Mouse (Mus musculus) liver, embryonic 14.5 days (tissue): ENCODE data around the gene Prdm15. TPM values are rescaled to one million over a fixed set of nuclear protein-coding genes. Genes with fewer than 3 reads are reported as not detected.
A peak's percentile ranks its signal among the peaks of the same experiment; 100 is the strongest.

Source experiments
- ATAC-seq: fragments of 200-750 bp; cut with Nextera tagmentation; 2 replicates; pipeline ENCODE4 v1.8.0; 2017; ENCODE audit warnings: moderate number of reproducible peaks, mild to moderate bottlenecking, moderate library complexity; ENCODE audit not compliant: insufficient read depth
- DNase-seq, 3 experiments: peaks; one replicate each; pipeline ENCODE4 v3.0.0-alpha.2; 2012 to 2013; ENCODE audit warnings: low read depth in 3 of 3, low spot score in 3 of 3
- H3K27ac ChIP-seq: fragments of 300-500 bp; sonication (generic); 2 replicates; pipeline ENCODE4 v1.5.1; 2014; ENCODE audit warnings: moderate library complexity, mild to moderate bottlenecking, control low read depth, inconsistent platforms
- H3K27me3 ChIP-seq: fragments of 300-500 bp; sonication (generic); 2 replicates; pipeline ENCODE4 v1.6.1; 2014; ENCODE audit warnings: mild to moderate bottlenecking, low read length, moderate library complexity; ENCODE audit not compliant: control insufficient read depth, insufficient read depth
- H3K36me3 ChIP-seq: fragments of 300-500 bp; sonication (generic); replicated peaks from 2 replicates; pipeline ENCODE4 v1.6.1; 2014; ENCODE audit warnings: low read depth; ENCODE audit not compliant: control insufficient read depth, insufficient read depth
- H3K4me1 ChIP-seq, 2 experiments: fragments of 200-500 bp in 1 of 2; fragments of 300-500 bp in 1 of 2; sonication (generic) in 1 of 2; replicated peaks; 2 replicates each; pipeline ENCODE4 v1.6.1; 2012 to 2014; ENCODE audit warnings: antibody characterized with exemption in 1 of 2, inconsistent platforms in 1 of 2, low read length in 1 of 2; ENCODE audit not compliant: control insufficient read depth in 2 of 2, insufficient read depth in 2 of 2
- H3K4me2 ChIP-seq: fragments of 300-500 bp; sonication (generic); 2 replicates; pipeline ENCODE4 v1.6.1; 2014; ENCODE audit warnings: low read depth, mild to moderate bottlenecking, control low read depth, moderate library complexity
- H3K4me3 ChIP-seq, 2 experiments: fragments of 200-500 bp in 1 of 2; fragments of 300-500 bp in 1 of 2; sonication (generic) in 1 of 2; 2 replicates each; pipeline ENCODE4 v1.5.1; 2012 to 2014; ENCODE audit warnings: low read depth in 2 of 2, low read length in 2 of 2, mild to moderate bottlenecking in 2 of 2, control low read depth in 1 of 2, inconsistent platforms in 1 of 2, moderate library complexity in 1 of 2; ENCODE audit not compliant: insufficient read depth in 1 of 2
- H3K9ac ChIP-seq: fragments of 300-500 bp; sonication (generic); replicated peaks from 2 replicates; pipeline ENCODE4 v1.6.1; 2014; ENCODE audit warnings: mild to moderate bottlenecking, control low read depth, moderate library complexity
- H3K9me3 ChIP-seq: fragments of 300-500 bp; sonication (generic); 2 replicates; pipeline ENCODE4 v1.6.1; 2016; ENCODE audit warnings: low read length, mixed read lengths; ENCODE audit not compliant: control insufficient read depth
- CTCF ChIP-seq: IDR thresholded peaks from 2 replicates; pipeline ENCODE4 v1.5.1; 2016; ENCODE audit warnings: antibody characterized with exemption, low read depth, control low read depth
- EP300 ChIP-seq: IDR thresholded peaks from 2 replicates; pipeline ENCODE4 v1.6.1; 2016; ENCODE audit warnings: antibody characterized with exemption, low read depth
- WGBS: fragments of 180-500 bp; shearing (Covaris S2); extraction: QIAGEN DNeasy Blood & Tissue Kit; methylation state at CpG from one replicate; pipeline ENCODE4 v1.1.7; 2014; ENCODE audit not compliant: insufficient replicate concordance; 5-methylcytosine and 5-hydroxymethylcytosine counted together
- polyA plus RNA-seq, 2 experiments: library from polyadenylated mRNA; depleted of rRNA in 1 of 2; stranded (reverse) in 1 of 2; unstranded in 1 of 2; fragments of >200 nt; fragmentation: Nextera tagmentation in 1 of 2; extraction: Ambion mirVana in 1 of 2; gene quantifications; 2 replicates each; pipeline versions ENCODE4 v1.2.1 to v1.2.3; 2012 to 2014

Gene Prdm15
- polyA plus RNA-seq, 2 experiments = 1.7 to 3.4 TPM

- Histone ChIP-seq H3K9ac (no peak overlapping the region), H3K4me2 (no peak overlapping the region), H3K4me1 (no peaks in the 10 kb centered on the region), H3K9me3 (no peaks in the 10 kb centered on the region), H3K27ac (no peak overlapping the region), H3K4me3 (no peak overlapping the region), H3K27me3 (no peaks in the 10 kb centered on the region), H3K36me3 (no peaks in the 10 kb centered on the region)
- 70% methylated on average over 5 of the region's 5 CpGs for WGBS
- ATAC-seq (no peak), DNase-seq (no peak)
- no peak for TF ChIP-seq CTCF
- TF ChIP-seq EP300 = no peak
Observed at GRCm38 (mm10) chr16:97783057-97783456, 68.6 kb downstream of the Prdm15 start.

GRCm38 (mm10) chr16:97778353-97779025 lies 73.2 kb downstream of the Prdm15 start:
- Histone ChIP-seq H3K36me3 (no peaks in the 10 kb centered on the region), H3K4me1 (no peaks in the 10 kb centered on the region), H3K27me3 (no peaks in the 10 kb centered on the region), H3K4me3 (peak overlapping the region in 1 of 2 experiments; percentile 12; a peak in 1 of 4 replicates), H3K27ac (no peak overlapping the region), H3K9ac (no peak overlapping the region), H3K9me3 (no peaks in the 10 kb centered on the region), H3K4me2 (no peak overlapping the region; the same call in 1 of the 2 replicates)
- TF ChIP-seq CTCF (peak; percentile 82), EP300 (no peak)
- ATAC-seq (no peak), DNase-seq (no peak)
- 36% methylated on average over 15 of the region's 15 CpGs for WGBS

DNA sequence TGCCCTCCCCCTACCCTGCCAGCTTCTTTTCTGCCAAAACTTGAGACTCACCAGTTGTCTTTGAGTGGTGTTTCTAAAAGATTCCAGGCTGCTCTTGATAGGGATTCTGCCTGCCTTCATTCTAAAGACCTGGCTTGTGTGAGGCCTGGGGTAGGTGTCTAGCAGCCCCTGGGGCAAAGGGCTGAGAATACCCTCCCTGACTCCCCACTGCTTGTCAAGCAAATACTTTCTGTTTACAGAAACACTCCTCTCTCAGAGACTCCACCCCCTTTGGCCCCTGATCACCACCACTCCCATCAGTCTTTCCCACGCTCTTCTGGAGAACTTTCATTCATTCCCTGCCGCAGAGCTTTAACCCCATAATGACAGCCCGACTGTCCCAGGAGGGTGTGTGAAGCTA lies 85.1 kb downstream of the Prdm15 start:
- Histone ChIP-seq H3K4me2 (peak overlapping the region; percentile 15; the same call in 1 of the 2 replicates), H3K27me3 (peaks cover 37% of the 10 kb centered on the region), H3K9me3 (no peaks in the 10 kb centered on the region), H3K4me1 (peaks cover 0 to 5% of the 10 kb centered on the region in 2 experiments; a peak in 3 of 4 replicates), H3K36me3 (no peaks in the 10 kb centered on the region), H3K9ac (no peak overlapping the region), H3K4me3 (no peak overlapping the region), H3K27ac (no peak overlapping the region)
- ATAC-seq (peak; percentile 46; the same call in 1 of the 2 replicates), DNase-seq (no peak)
- WGBS = 31% methylated on average over 3 of the region's 3 CpGs
- no peak for TF ChIP-seq CTCF
- no peak for TF ChIP-seq EP300

DNA sequence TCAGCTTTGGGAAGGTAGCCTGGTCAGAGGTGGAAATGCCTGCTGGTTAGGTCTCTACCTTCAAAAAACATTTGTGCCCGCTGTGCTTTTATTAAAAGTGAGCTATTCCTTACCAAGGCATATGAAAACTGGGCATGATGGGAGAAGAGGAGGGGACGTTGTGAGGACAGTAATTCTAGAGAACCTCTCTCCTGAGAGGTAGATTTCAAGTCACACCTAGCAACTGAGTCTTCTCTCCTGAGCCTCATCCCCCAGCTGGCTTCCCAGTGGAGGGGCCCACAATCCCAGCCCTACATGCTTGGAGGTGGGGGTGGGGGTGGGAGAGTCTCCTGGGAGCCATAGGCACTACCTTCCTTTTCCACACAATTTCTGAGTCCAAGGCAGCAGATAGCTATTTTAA lies 87.0 kb downstream of the Prdm15 start:
- WGBS = 16% methylated on average over 2 of the region's 2 CpGs
- TF ChIP-seq EP300 (no peak), CTCF (no peak)
- ATAC-seq (no peak), DNase-seq (no peak)
- H3K4me3 ChIP-seq = no peak overlapping the region
- no peak overlapping the region for H3K27ac ChIP-seq
- no peaks in the 10 kb centered on the region for H3K9me3 ChIP-seq
- H3K9ac ChIP-seq = no peak overlapping the region
- no peak overlapping the region for H3K4me2 ChIP-seq
- peaks cover 0 to 5% of the 10 kb centered on the region in 2 experiments; a peak in 3 of 4 replicates for H3K4me1 ChIP-seq
- H3K27me3 ChIP-seq = peaks cover 40% of the 10 kb centered on the region
- H3K36me3 ChIP-seq = no peaks in the 10 kb centered on the region

DNA sequence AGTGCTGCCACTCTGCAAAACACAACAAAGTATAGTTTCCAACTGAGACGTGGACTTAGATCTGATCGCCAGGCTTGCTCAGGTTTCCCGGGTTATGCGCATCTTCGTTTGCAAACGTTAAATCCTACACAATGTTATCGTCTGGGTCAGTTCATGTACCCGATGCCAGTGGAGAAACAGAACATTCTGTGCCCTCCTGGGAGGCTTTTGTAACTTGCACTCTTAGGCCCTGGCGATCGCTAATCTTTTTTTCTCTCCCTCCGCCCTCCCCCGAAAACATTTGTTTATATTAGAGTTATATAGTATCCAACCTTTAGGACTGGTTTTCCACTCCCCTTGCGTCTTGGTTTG lies 87.7 kb downstream of the Prdm15 start:
- H3K27me3 ChIP-seq = peaks cover 40% of the 10 kb centered on the region
- peak overlapping the region; percentile 44 to 49; a peak in 3 of 4 replicates for H3K4me3 ChIP-seq
- 10% methylated on average over 13 of the region's 13 CpGs for WGBS
- H3K27ac ChIP-seq = no peak overlapping the region
- H3K9ac ChIP-seq = no peak overlapping the region
- no peaks in the 10 kb centered on the region for H3K9me3 ChIP-seq
- H3K4me2 ChIP-seq = peak overlapping the region; percentile 25
- ATAC-seq = no peak
- no peak for TF ChIP-seq CTCF
- TF ChIP-seq EP300 = no peak
- peaks cover 0 to 5% of the 10 kb centered on the region in 2 experiments; a peak in 3 of 4 replicates for H3K4me1 ChIP-seq
- no peaks in the 10 kb centered on the region for H3K36me3 ChIP-seq
- no peak for DNase-seq
